Mouse (Mus musculus): ENCODE results near the gene Hlx. TPM values are rescaled to one million over a fixed set of nuclear protein-coding genes. Genes with fewer than 3 reads are reported as not detected.
A peak's percentile ranks its signal among the peaks of the same experiment; 100 is the strongest.

Hlx gene
- polyA plus RNA-seq, 2 experiments: 2.7 to 3.5 TPM

- no peak for DNase-seq (ENCODE audit: low read depth in 3 of 3, low spot score in 3 of 3)
- Histone ChIP-seq H3K36me3 (replicated peaks; ENCODE audit: control insufficient read depth, insufficient read depth, low read depth) (no peaks in the 10 kb centered on the region), H3K4me2 (ENCODE audit: low read depth) (no peak overlapping the region), H3K9ac (replicated peaks) (no peak overlapping the region), H3K27me3 (ENCODE audit: control insufficient read depth, insufficient read depth, low read length) (no peaks in the 10 kb centered on the region), H3K4me3 (ENCODE audit: insufficient read depth in 1 of 2, low read depth in 2 of 2, low read length in 2 of 2) (no peak overlapping the region), H3K4me1 (replicated peaks; ENCODE audit: control insufficient read depth in 2 of 2, insufficient read depth in 2 of 2, low read length in 1 of 2) (no peaks in the 10 kb centered on the region), H3K9me3 (ENCODE audit: control insufficient read depth, low read length) (no peaks in the 10 kb centered on the region), H3K27ac (no peak overlapping the region)
- TF ChIP-seq EP300 (IDR thresholded peaks at IDR 0.05; ENCODE audit: low read depth) (no peak), CTCF (IDR thresholded peaks at IDR 0.05; ENCODE audit: low read depth) (no peak)
- 51% methylated on average over 3 of the region's 3 CpGs for WGBS (ENCODE audit: insufficient replicate concordance)
- no peak for ATAC-seq (ENCODE audit: insufficient read depth)
Measured at GRCm38 (mm10) chr1:184704901-184705300, 27.5 kb downstream of the Hlx start.

GRCm38 (mm10) chr1:184699295-184699694 is 33.1 kb downstream of the Hlx start:
- no peak for ATAC-seq (ENCODE audit: insufficient read depth)
- Histone ChIP-seq H3K9ac (replicated peaks) (no peak overlapping the region), H3K27ac (no peak overlapping the region), H3K27me3 (ENCODE audit: control insufficient read depth, insufficient read depth, low read length) (no peaks in the 10 kb centered on the region), H3K36me3 (replicated peaks; ENCODE audit: control insufficient read depth, insufficient read depth, low read depth) (no peaks in the 10 kb centered on the region), H3K4me3 (ENCODE audit: insufficient read depth in 1 of 2, low read depth in 2 of 2, low read length in 2 of 2) (no peak overlapping the region), H3K9me3 (ENCODE audit: control insufficient read depth, low read length) (no peaks in the 10 kb centered on the region; the same call in 1 of the 2 replicates), H3K4me2 (ENCODE audit: low read depth) (no peak overlapping the region), H3K4me1 (replicated peaks; ENCODE audit: control insufficient read depth in 2 of 2, insufficient read depth in 2 of 2, low read length in 1 of 2) (no peaks in the 10 kb centered on the region)
- WGBS (ENCODE audit: insufficient replicate concordance): 50% methylated on average over 1 of the region's 1 CpGs
- TF ChIP-seq CTCF (IDR thresholded peaks at IDR 0.05; ENCODE audit: low read depth) (peak; percentile 46; the same call in 1 of the 2 replicates), EP300 (IDR thresholded peaks at IDR 0.05; ENCODE audit: low read depth) (no peak)
- no peak for DNase-seq (ENCODE audit: low read depth in 3 of 3, low spot score in 3 of 3)

GRCm38 (mm10) chr1:184695451-184695850 is 37.0 kb downstream of the Hlx start:
- no peak for DNase-seq (ENCODE audit: low read depth in 3 of 3, low spot score in 3 of 3)
- H3K4me3 ChIP-seq (ENCODE audit: insufficient read depth in 1 of 2, low read depth in 2 of 2, low read length in 2 of 2): no peak overlapping the region
- H3K36me3 ChIP-seq (replicated peaks; ENCODE audit: control insufficient read depth, insufficient read depth, low read depth): no peaks in the 10 kb centered on the region
- ATAC-seq (ENCODE audit: insufficient read depth): no peak
- no peak for TF ChIP-seq EP300 (IDR thresholded peaks at IDR 0.05; ENCODE audit: low read depth)
- TF ChIP-seq CTCF (IDR thresholded peaks at IDR 0.05; ENCODE audit: low read depth): no peak
- no peaks in the 10 kb centered on the region for H3K27me3 ChIP-seq (ENCODE audit: control insufficient read depth, insufficient read depth, low read length)
- 66% methylated on average over 2 of the region's 2 CpGs for WGBS (ENCODE audit: insufficient replicate concordance)
- H3K4me2 ChIP-seq (ENCODE audit: low read depth): no peak overlapping the region
- no peaks in the 10 kb centered on the region for H3K4me1 ChIP-seq (replicated peaks; ENCODE audit: control insufficient read depth in 2 of 2, insufficient read depth in 2 of 2, low read length in 1 of 2)
- H3K9me3 ChIP-seq (ENCODE audit: control insufficient read depth, low read length): no peaks in the 10 kb centered on the region; the same call in 1 of the 2 replicates
- no peak overlapping the region for H3K9ac ChIP-seq (replicated peaks)
- no peak overlapping the region for H3K27ac ChIP-seq

- H3K27ac ChIP-seq: no peak overlapping the region
- TF ChIP-seq CTCF (IDR thresholded peaks at IDR 0.05; ENCODE audit: low read depth): no peak
- no peak for TF ChIP-seq EP300 (IDR thresholded peaks at IDR 0.05; ENCODE audit: low read depth)
- H3K4me3 ChIP-seq (ENCODE audit: insufficient read depth in 1 of 2, low read depth in 2 of 2, low read length in 2 of 2): no peak overlapping the region
- no peaks in the 10 kb centered on the region; the same call in 1 of the 2 replicates for H3K9me3 ChIP-seq (ENCODE audit: control insufficient read depth, low read length)
- WGBS (ENCODE audit: insufficient replicate concordance): 46% methylated on average over 10 of the region's 10 CpGs
- no peak overlapping the region for H3K4me2 ChIP-seq (ENCODE audit: low read depth)
- H3K4me1 ChIP-seq (replicated peaks; ENCODE audit: control insufficient read depth in 2 of 2, insufficient read depth in 2 of 2, low read length in 1 of 2): peaks cover 0 to 5% of the 10 kb centered on the region in 2 experiments; a peak in 2 of 4 replicates
- DNase-seq (ENCODE audit: low read depth in 3 of 3, low spot score in 3 of 3) (no peak), ATAC-seq (ENCODE audit: insufficient read depth) (no peak)
- H3K36me3 ChIP-seq (replicated peaks; ENCODE audit: control insufficient read depth, insufficient read depth, low read depth): no peaks in the 10 kb centered on the region
- no peaks in the 10 kb centered on the region for H3K27me3 ChIP-seq (ENCODE audit: control insufficient read depth, insufficient read depth, low read length)
- no peak overlapping the region for H3K9ac ChIP-seq (replicated peaks)
Measured at GRCm38 (mm10) chr1:184692204-184692904, 40.1 kb downstream of the Hlx start.

GRCm38 (mm10) chr1:184691240-184691639 is 41.2 kb downstream of the Hlx start:
- H3K9me3 ChIP-seq (ENCODE audit: control insufficient read depth, low read length): no peaks in the 10 kb centered on the region
- H3K4me1 ChIP-seq (replicated peaks; ENCODE audit: control insufficient read depth in 2 of 2, insufficient read depth in 2 of 2, low read length in 1 of 2): peaks cover 0 to 5% of the 10 kb centered on the region in 2 experiments; a peak in 2 of 4 replicates
- WGBS (ENCODE audit: insufficient replicate concordance): 67% methylated on average over 8 of the region's 8 CpGs
- no peak overlapping the region for H3K4me2 ChIP-seq (ENCODE audit: low read depth)
- H3K27me3 ChIP-seq (ENCODE audit: control insufficient read depth, insufficient read depth, low read length): no peaks in the 10 kb centered on the region
- DNase-seq (ENCODE audit: low read depth in 3 of 3, low spot score in 3 of 3) (no peak), ATAC-seq (ENCODE audit: insufficient read depth) (no peak)
- H3K9ac ChIP-seq (replicated peaks): no peak overlapping the region
- no peak overlapping the region for H3K27ac ChIP-seq
- no peaks in the 10 kb centered on the region for H3K36me3 ChIP-seq (replicated peaks; ENCODE audit: control insufficient read depth, insufficient read depth, low read depth)
- H3K4me3 ChIP-seq (ENCODE audit: insufficient read depth in 1 of 2, low read depth in 2 of 2, low read length in 2 of 2): no peak overlapping the region
- TF ChIP-seq EP300 (IDR thresholded peaks at IDR 0.05; ENCODE audit: low read depth) (no peak), CTCF (IDR thresholded peaks at IDR 0.05; ENCODE audit: low read depth) (no peak)

Data from liver, embryonic 14.5 days (tissue).